In the genomic region with DNA sequence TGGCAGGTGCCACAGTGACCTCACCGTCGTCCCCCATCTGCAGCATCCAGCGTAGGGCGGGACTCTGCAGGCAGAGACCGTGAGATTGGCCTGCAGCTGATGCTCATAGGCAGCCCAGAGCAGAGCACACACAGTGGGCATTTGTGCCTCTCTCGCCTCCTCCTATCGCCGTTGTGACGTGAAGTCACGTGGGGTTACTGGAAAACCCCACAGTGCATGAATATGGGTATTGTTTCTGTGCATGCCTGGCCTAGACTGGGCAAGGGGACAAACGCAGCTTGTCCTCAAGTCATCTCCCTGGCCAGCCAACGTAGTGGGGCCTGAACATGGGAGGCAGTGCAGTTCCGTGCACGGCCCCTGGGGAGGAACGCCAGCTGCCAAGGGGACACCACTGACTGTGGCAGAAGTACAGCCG, we compare ENCODE assay signal across 8 mouse cellular contexts. TPM values are rescaled to one million over a fixed set of nuclear protein-coding genes. Genes with fewer than 3 reads are reported as not detected.
DNase-seq lines count a peak whose midpoint lies in the region; ATAC-seq and TF ChIP-seq lines count a peak whose summit lies in the region.

No protein-coding gene starts in this region.

- H3K9me3 ChIP-seq in kidney, embryonic 15.5 days (replicated peaks) = no peaks in the 10 kb centered on the region
- H3K9me3 ChIP-seq in intestine, embryonic 15.5 days = no peaks in the 10 kb centered on the region

- H3K4me3 ChIP-seq in kidney, embryonic 15.5 days (replicated peaks) = no peak overlapping the region
- no peak overlapping the region for H3K4me3 ChIP-seq in intestine, embryonic 15.5 days (replicated peaks)
- no peak overlapping the region for H3K4me3 ChIP-seq in spleen, adult 2 months (ENCODE audit: extremely low read depth, insufficient read depth, insufficient read length)

- H3K4me2 ChIP-seq in kidney, embryonic 15.5 days = no peak overlapping the region
- H3K4me2 ChIP-seq in intestine, embryonic 15.5 days (replicated peaks) = no peak overlapping the region

- 76% methylated on average over 16 of the region's 16 CpGs for WGBS in kidney, embryonic 15.5 days
- 73% methylated on average over 16 of the region's 16 CpGs for WGBS in intestine, embryonic 15.5 days
- WGBS in spleen, adult 2 months = 40% methylated on average over 16 of the region's 16 CpGs

- TF ChIP-seq CTCF in spleen, adult 2 months (IDR thresholded peaks at IDR 0.05; ENCODE audit: extremely low read depth, insufficient read depth, insufficient read length, insufficient replicate concordance) = peak; percentile 21; the same call in 1 of the 2 replicates

- ATAC-seq in kidney, embryonic 15.5 days (replicated peaks; ENCODE audit: low FRiP score) = peak; percentile 49
- peak; percentile 77 for ATAC-seq in intestine, embryonic 15.5 days

- DNase-seq in kidney, adult 18-20 months = no peak
- peak; percentile 56 for DNase-seq in cerebellum, adult 11-12 months
- peak; percentile 62 to 66 for DNase-seq in frontal cortex, adult 2 months (ENCODE audit: extremely low spot score in 1 of 2, low spot score in 1 of 2)
- DNase-seq in mesoderm, embryonic 11.5 days (ENCODE audit: low read depth, low spot score) = peak; percentile 33
- DNase-seq in spleen, adult 2 months (ENCODE audit: low read depth in 1 of 2, low spot score in 2 of 2) = peak; percentile 44 to 67
- no peak for DNase-seq in kidney, adult 8-10 months

- H3K27ac ChIP-seq in kidney, embryonic 15.5 days = 0 out of 2 replicates have a peak overlapping the region, but pooled peaks have one; percentile 4
- H3K27ac ChIP-seq in intestine, embryonic 15.5 days = 0 out of 2 replicates have a peak overlapping the region, but pooled peaks have one; percentile 39
- H3K27ac ChIP-seq in spleen, adult 2 months (ENCODE audit: insufficient read depth, low read length) = peak overlapping the region; percentile 60

- H3K36me3 ChIP-seq in kidney, embryonic 15.5 days = peaks cover 12% of the 10 kb centered on the region; the same call in 1 of the 2 replicates
- no peaks in the 10 kb centered on the region for H3K36me3 ChIP-seq in intestine, embryonic 15.5 days
- H3K36me3 ChIP-seq in spleen, adult 2 months (ENCODE audit: control insufficient read depth, insufficient read depth, low read length) = no peaks in the 10 kb centered on the region

- no peak for TF ChIP-seq POLR2A in spleen, adult 2 months (IDR thresholded peaks at IDR 0.05; ENCODE audit: low read depth, low read length)

- H3K4me1 ChIP-seq in kidney, embryonic 15.5 days = peaks cover 19% of the 10 kb centered on the region
- peaks cover 12% of the 10 kb centered on the region; the same call in 1 of the 2 replicates for H3K4me1 ChIP-seq in intestine, embryonic 15.5 days (replicated peaks)
- H3K4me1 ChIP-seq in spleen, adult 2 months (ENCODE audit: control insufficient read depth, insufficient read depth, insufficient read length) = peaks cover 13% of the 10 kb centered on the region; the same call in 1 of the 2 replicates

- H3K27me3 ChIP-seq in kidney, embryonic 15.5 days = no peaks in the 10 kb centered on the region
- no peaks in the 10 kb centered on the region for H3K27me3 ChIP-seq in intestine, embryonic 15.5 days (replicated peaks)
- no peaks in the 10 kb centered on the region for H3K27me3 ChIP-seq in spleen, adult 2 months (ENCODE audit: control insufficient read depth, insufficient read depth, low read length)

- H3K9ac ChIP-seq in kidney, embryonic 15.5 days = no peak overlapping the region
- no peak overlapping the region for H3K9ac ChIP-seq in intestine, embryonic 15.5 days

RNA-seq across cellular contexts. Expression of gene Cd9, which starts 27.3 kb away (rescaled TPM):
- 137 and 148 TPM in 2 replicates for polyA plus RNA-seq in kidney, embryonic 15.5 days (2015; fragmentation: Nextera tagmentation; extraction: Ambion mirVana)
- 97.2 and 100 TPM in 2 replicates for polyA plus RNA-seq in frontal cortex, adult 2 months (2012; rRNA removed)
- polyA plus RNA-seq in intestine, embryonic 15.5 days (2015; fragmentation: Nextera tagmentation; extraction: Ambion mirVana) = 160 and 171 TPM in 2 replicates
- polyA plus RNA-seq in spleen, adult 2 months (2012; rRNA removed) = 68.0 and 68.5 TPM in 2 replicates

Comparison
In these comparisons a context has a peak if more than half of its experiments do, and no peak if none do; other contexts are left out.
1. H3K27ac ChIP-seq: peak in every context shown above with its lines; median percentile 60 in spleen, adult 2 months; 39 in intestine, embryonic 15.5 days; 4 in kidney, embryonic 15.5 days.
2. DNase-seq: peak in cerebellum, adult 11-12 months (single experiment), frontal cortex, adult 2 months (2 of 2), mesoderm, embryonic 11.5 days (single experiment) and spleen, adult 2 months (2 of 2); none in kidney, adult 18-20 months (single experiment) and kidney, adult 8-10 months (0 of 2).